Mouse (Mus musculus) midbrain, embryonic 13.5 days (tissue): Measurements from ENCODE around the gene Ikbke. TPM values are rescaled to one million over a fixed set of nuclear protein-coding genes. Genes with fewer than 3 reads are reported as not detected.
A peak's percentile ranks its signal among the peaks of the same experiment; 100 is the strongest.

Experiments used
- ATAC-seq: fragments of 200-750 bp; cut with Nextera tagmentation; 2 replicates; pipeline ENCODE4 v1.8.0; 2017; ENCODE audit warnings: mild to moderate bottlenecking, moderate TSS enrichment, moderate library complexity
- H3K27ac ChIP-seq: fragments of 300-500 bp; sonication (generic); 2 replicates; pipeline ENCODE4 v1.5.1; 2015; ENCODE audit warnings: inconsistent platforms, mild to moderate bottlenecking, moderate library complexity
- H3K27me3 ChIP-seq: fragments of 300-500 bp; sonication (generic); 2 replicates; pipeline ENCODE4 v1.6.1; 2015; ENCODE audit warnings: mild to moderate bottlenecking, inconsistent platforms
- H3K36me3 ChIP-seq: fragments of 300-500 bp; sonication (generic); 2 replicates; pipeline ENCODE4 v1.6.1; 2015; ENCODE audit warnings: mild to moderate bottlenecking, inconsistent platforms
- H3K4me1 ChIP-seq: fragments of 300-500 bp; sonication (generic); replicated peaks from 2 replicates; pipeline ENCODE4 v1.6.1; 2015; ENCODE audit warnings: inconsistent platforms
- H3K4me2 ChIP-seq: fragments of 300-500 bp; sonication (generic); replicated peaks from 2 replicates; pipeline ENCODE4 v1.6.1; 2015; ENCODE audit warnings: moderate library complexity, mild to moderate bottlenecking, inconsistent platforms
- H3K4me3 ChIP-seq: fragments of 300-500 bp; sonication (generic); replicated peaks from 2 replicates; pipeline ENCODE4 v1.5.1; 2015; ENCODE audit warnings: mild to moderate bottlenecking, inconsistent platforms
- H3K9ac ChIP-seq: fragments of 300-500 bp; sonication (generic); replicated peaks from 2 replicates; pipeline ENCODE4 v1.6.1; 2015; ENCODE audit warnings: mild to moderate bottlenecking, inconsistent platforms
- H3K9me3 ChIP-seq: fragments of 300-500 bp; sonication (generic); 2 replicates; pipeline ENCODE4 v1.6.1; 2016; ENCODE audit warnings: mild to moderate bottlenecking, inconsistent platforms
- WGBS: fragments of 180-500 bp; shearing (Covaris S2); methylation state at CpG from one replicate; pipeline ENCODE4 v1.1.7; 2015; 5-methylcytosine and 5-hydroxymethylcytosine counted together
- polyA plus RNA-seq: library from polyadenylated mRNA; unstranded; fragments of >200 nt; fragmentation: Nextera tagmentation; extraction: Ambion mirVana; gene quantifications from 2 replicates; pipeline ENCODE4 v1.2.1, GENCODE M21; 2015

The Ikbke gene
- polyA plus RNA-seq, 1 experiment from 2014 or later = 0.73 TPM

GRCm38 (mm10) chr1:131228225-131228624, 51.2 kb downstream of the Ikbke start:
- Histone ChIP-seq H3K4me1 (no peaks in the 10 kb centered on the region), H3K9ac (no peak overlapping the region), H3K4me2 (no peak overlapping the region), H3K27me3 (no peaks in the 10 kb centered on the region), H3K4me3 (no peak overlapping the region), H3K9me3 (no peaks in the 10 kb centered on the region), H3K36me3 (no peaks in the 10 kb centered on the region), H3K27ac (no peak overlapping the region)
- WGBS = 70% methylated on average over 7 of the region's 7 CpGs
- ATAC-seq = no peak

GRCm38 (mm10) chr1:131224848-131225471, 54.4 kb downstream of the Ikbke start:
- 42% methylated on average over 12 of the region's 12 CpGs for WGBS
- Histone ChIP-seq H3K27me3 (no peaks in the 10 kb centered on the region), H3K4me2 (no peak overlapping the region), H3K9me3 (no peaks in the 10 kb centered on the region), H3K4me1 (no peaks in the 10 kb centered on the region), H3K9ac (no peak overlapping the region), H3K4me3 (no peak overlapping the region), H3K36me3 (no peaks in the 10 kb centered on the region), H3K27ac (no peak overlapping the region)
- ATAC-seq = peak; percentile 71

- Histone ChIP-seq H3K4me2 (no peak overlapping the region), H3K36me3 (no peaks in the 10 kb centered on the region), H3K4me3 (no peak overlapping the region), H3K27me3 (no peaks in the 10 kb centered on the region), H3K4me1 (no peaks in the 10 kb centered on the region), H3K9ac (no peak overlapping the region), H3K27ac (no peak overlapping the region), H3K9me3 (no peaks in the 10 kb centered on the region)
- WGBS = 93% methylated on average over 2 of the region's 2 CpGs
- no peak for ATAC-seq
Measured at GRCm38 (mm10) chr1:131223345-131223744, 56.1 kb downstream of the Ikbke start.

GRCm38 (mm10) chr1:131221822-131222590, 57.4 kb downstream of the Ikbke start:
- ATAC-seq = no peak
- Histone ChIP-seq H3K27me3 (no peaks in the 10 kb centered on the region), H3K36me3 (no peaks in the 10 kb centered on the region)

GRCm38 (mm10) chr1:131218933-131219332, 60.5 kb downstream of the Ikbke start:
- ATAC-seq = no peak
- Histone ChIP-seq H3K27ac (no peak overlapping the region), H3K9ac (no peak overlapping the region), H3K9me3 (no peaks in the 10 kb centered on the region), H3K27me3 (no peaks in the 10 kb centered on the region), H3K4me3 (no peak overlapping the region), H3K36me3 (no peaks in the 10 kb centered on the region), H3K4me2 (no peak overlapping the region), H3K4me1 (no peaks in the 10 kb centered on the region)
- 92% methylated on average over 11 of the region's 11 CpGs for WGBS

More at GRCm38 (mm10) chr1:131221822-131222590, 57.4 kb downstream of the Ikbke start:
- Histone ChIP-seq H3K27ac (no peak overlapping the region), H3K4me3 (no peak overlapping the region), H3K9ac (no peak overlapping the region), H3K9me3 (no peaks in the 10 kb centered on the region), H3K4me1 (no peaks in the 10 kb centered on the region), H3K4me2 (no peak overlapping the region)
- 92% methylated on average over 13 of the region's 13 CpGs for WGBS

GRCm38 (mm10) chr1:131213361-131213760, 66.0 kb downstream of the Ikbke start:
- no peak for ATAC-seq
- Histone ChIP-seq H3K9ac (no peak overlapping the region), H3K4me1 (no peaks in the 10 kb centered on the region), H3K4me3 (no peak overlapping the region), H3K4me2 (no peak overlapping the region), H3K27ac (no peak overlapping the region), H3K9me3 (no peaks in the 10 kb centered on the region), H3K36me3 (no peaks in the 10 kb centered on the region), H3K27me3 (no peaks in the 10 kb centered on the region)
- 79% methylated on average over 6 of the region's 6 CpGs for WGBS

GRCm38 (mm10) chr1:131212956-131213355, 66.5 kb downstream of the Ikbke start:
- Histone ChIP-seq H3K9me3 (no peaks in the 10 kb centered on the region), H3K4me2 (no peak overlapping the region), H3K27me3 (no peaks in the 10 kb centered on the region), H3K4me3 (no peak overlapping the region), H3K4me1 (no peaks in the 10 kb centered on the region), H3K9ac (no peak overlapping the region), H3K36me3 (no peaks in the 10 kb centered on the region), H3K27ac (no peak overlapping the region)
- 81% methylated on average over 5 of the region's 5 CpGs for WGBS
- no peak for ATAC-seq

- H3K27ac ChIP-seq = no peak overlapping the region
- no peaks in the 10 kb centered on the region for H3K27me3 ChIP-seq
- H3K4me3 ChIP-seq = no peak overlapping the region
- no peak for ATAC-seq
- H3K36me3 ChIP-seq = no peaks in the 10 kb centered on the region
- WGBS = 89% methylated on average over 1 of the region's 1 CpGs
- no peaks in the 10 kb centered on the region for H3K9me3 ChIP-seq
- no peak overlapping the region for H3K9ac ChIP-seq
- H3K4me2 ChIP-seq = no peak overlapping the region
- H3K4me1 ChIP-seq = no peaks in the 10 kb centered on the region
Measured at GRCm38 (mm10) chr1:131211655-131212054, 67.8 kb downstream of the Ikbke start.

- H3K9me3 ChIP-seq = no peaks in the 10 kb centered on the region
- ATAC-seq = no peak
- no peak overlapping the region for H3K27ac ChIP-seq
- WGBS = 76% methylated on average over 8 of the region's 8 CpGs
- H3K9ac ChIP-seq = no peak overlapping the region
- H3K4me1 ChIP-seq = no peaks in the 10 kb centered on the region
- H3K27me3 ChIP-seq = no peaks in the 10 kb centered on the region
- H3K4me2 ChIP-seq = no peak overlapping the region
- H3K4me3 ChIP-seq = no peak overlapping the region
- H3K36me3 ChIP-seq = no peaks in the 10 kb centered on the region
Measured at GRCm38 (mm10) chr1:131209971-131210426, 69.4 kb downstream of the Ikbke start.

GRCm38 (mm10) chr1:131208800-131209199, 70.6 kb downstream of the Ikbke start:
- Histone ChIP-seq H3K9me3 (no peaks in the 10 kb centered on the region), H3K36me3 (no peaks in the 10 kb centered on the region), H3K9ac (no peak overlapping the region), H3K4me3 (no peak overlapping the region), H3K27ac (no peak overlapping the region), H3K27me3 (no peaks in the 10 kb centered on the region), H3K4me2 (no peak overlapping the region), H3K4me1 (no peaks in the 10 kb centered on the region)
- no peak for ATAC-seq
- 54% methylated on average over 6 of the region's 6 CpGs for WGBS

- Histone ChIP-seq H3K4me1 (no peaks in the 10 kb centered on the region), H3K4me2 (no peak overlapping the region), H3K9me3 (no peaks in the 10 kb centered on the region), H3K27me3 (no peaks in the 10 kb centered on the region), H3K36me3 (no peaks in the 10 kb centered on the region), H3K9ac (no peak overlapping the region), H3K27ac (no peak overlapping the region), H3K4me3 (no peak overlapping the region)
- 89% methylated on average over 5 of the region's 5 CpGs for WGBS
- ATAC-seq = 0 out of 2 replicates have a peak, but pooled peaks have one; percentile 7
Measured at GRCm38 (mm10) chr1:131208081-131208480, 71.3 kb downstream of the Ikbke start.

- Histone ChIP-seq H3K4me2 (no peak overlapping the region), H3K9me3 (no peaks in the 10 kb centered on the region), H3K4me1 (no peaks in the 10 kb centered on the region), H3K36me3 (no peaks in the 10 kb centered on the region), H3K4me3 (no peak overlapping the region), H3K9ac (no peak overlapping the region), H3K27me3 (no peaks in the 10 kb centered on the region), H3K27ac (no peak overlapping the region)
- 10% methylated on average over 5 of the region's 5 CpGs for WGBS
- peak; percentile 56 for ATAC-seq
Measured at GRCm38 (mm10) chr1:131207531-131207930, 71.9 kb downstream of the Ikbke start.
